Mouse (Mus musculus) thymus, postnatal 25 days (tissue): ENCODE results near the gene Il2ra.
"Not testable (repeated sequence)": the region's sequence is repeated elsewhere in the genome, so short reads cannot be mapped to it uniquely, and the experiment has no call there.

Source experiments
- DNase-seq: peaks from one replicate; pipeline ENCODE4 v3.0.0; 2022

The Il2ra gene

DNA sequence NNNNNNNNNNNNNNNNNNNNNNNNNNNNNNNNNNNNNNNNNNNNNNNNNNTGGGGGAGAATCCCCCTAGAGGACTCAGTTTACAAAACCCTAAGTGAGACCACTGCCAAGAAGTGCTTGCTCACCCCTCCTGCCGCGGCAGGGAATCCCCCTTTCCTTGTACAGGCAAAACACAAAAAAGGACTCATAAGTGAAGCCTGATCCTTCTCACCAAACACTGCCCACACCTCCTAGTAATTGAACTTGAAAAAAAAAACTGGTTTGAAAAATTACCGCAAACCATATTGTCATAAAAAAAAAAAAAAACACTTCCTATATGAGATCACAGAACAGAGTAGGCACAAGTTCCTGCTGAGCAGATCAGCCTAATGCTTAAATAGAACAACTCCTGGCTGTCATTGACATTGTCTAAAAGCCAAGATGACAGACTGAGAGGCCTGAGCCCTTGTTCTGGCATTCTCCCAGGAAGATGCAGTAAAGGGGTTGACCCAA, at the start of gene Il2ra:
Il2ra (plus strand) TSS at position 357 of the 491 bp plus-strand sequence.
- no peak for DNase-seq

DNA sequence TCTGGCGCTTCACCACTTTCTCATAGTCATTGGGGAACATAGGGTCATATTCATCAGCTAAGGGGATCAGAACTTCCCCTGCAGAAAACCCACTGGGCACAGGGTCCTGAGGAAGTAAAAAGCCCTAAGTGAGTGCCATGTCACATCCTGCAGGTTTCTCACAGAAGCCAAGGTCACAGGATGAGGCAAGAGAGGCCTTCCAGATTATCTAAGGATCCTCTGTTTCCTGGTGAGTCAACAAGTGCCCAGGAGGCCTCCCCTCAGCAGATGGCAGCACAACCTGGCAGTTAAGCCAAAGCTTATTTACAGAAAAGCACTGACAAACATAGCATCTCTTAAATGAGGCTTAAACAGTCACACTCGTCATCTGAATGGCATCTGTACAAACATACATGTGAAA, 45.9 kb upstream of the Il2ra start:
- DNase-seq: no peak

- DNase-seq: no peak
Measured at GRCm38 (mm10) chr2:11597906-11598305, 44.7 kb upstream of the Il2ra start.

- DNase-seq: no peak
Measured at GRCm38 (mm10) chr2:11601795-11602194, 40.8 kb upstream of the Il2ra start.

GRCm38 (mm10) chr2:11602506-11603489, 39.8 kb upstream of the Il2ra start:
- peak; percentile 98 for DNase-seq

DNA sequence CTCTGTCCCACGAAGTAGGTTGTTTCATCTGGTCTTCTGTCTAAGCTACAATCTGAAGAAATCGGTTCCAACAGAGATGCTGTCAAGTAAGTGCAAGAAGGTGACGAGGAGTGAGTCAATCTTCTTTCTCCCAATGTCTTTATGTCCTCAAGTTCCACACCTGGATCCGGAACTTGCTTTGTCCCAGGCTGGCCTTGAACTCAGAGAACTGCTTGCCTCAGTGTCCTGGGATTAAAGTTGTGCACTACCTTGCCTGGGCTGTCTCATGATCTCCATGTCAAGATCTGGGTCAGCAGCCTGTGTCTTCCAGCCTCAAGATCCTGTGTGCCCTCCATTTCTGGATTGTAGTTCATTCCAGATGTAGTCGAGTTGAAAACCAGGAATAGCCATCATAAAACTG, 38.6 kb upstream of the Il2ra start, which contains the start of gene Rbm17:
Rbm17 (minus strand) TSS at position 101 of the 400 bp plus-strand sequence.
- DNase-seq: no peak

- DNase-seq: peak; percentile 28
Measured at GRCm38 (mm10) chr2:11604911-11605310, 37.7 kb upstream of the Il2ra start.

DNA sequence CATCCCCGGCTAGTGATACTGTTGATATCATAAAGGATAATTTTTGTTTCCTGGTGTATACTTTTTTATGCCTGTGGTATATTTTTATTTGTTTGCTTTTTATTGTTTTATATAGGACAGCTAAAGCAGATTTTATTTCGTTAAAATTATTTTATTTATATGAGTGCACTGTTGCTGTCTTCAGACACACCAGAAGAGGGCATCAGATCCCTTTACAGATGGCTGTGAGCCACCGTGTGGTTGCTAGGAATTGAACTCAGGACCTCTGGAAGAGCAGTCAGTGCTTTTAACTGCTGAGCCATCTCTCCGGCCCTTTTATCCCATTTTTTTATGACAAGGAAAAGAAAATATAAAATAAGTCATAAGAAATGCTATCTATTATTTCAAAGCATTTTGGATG, 35.9 kb upstream of the Il2ra start:
- DNase-seq: not testable (repeated sequence)

DNA sequence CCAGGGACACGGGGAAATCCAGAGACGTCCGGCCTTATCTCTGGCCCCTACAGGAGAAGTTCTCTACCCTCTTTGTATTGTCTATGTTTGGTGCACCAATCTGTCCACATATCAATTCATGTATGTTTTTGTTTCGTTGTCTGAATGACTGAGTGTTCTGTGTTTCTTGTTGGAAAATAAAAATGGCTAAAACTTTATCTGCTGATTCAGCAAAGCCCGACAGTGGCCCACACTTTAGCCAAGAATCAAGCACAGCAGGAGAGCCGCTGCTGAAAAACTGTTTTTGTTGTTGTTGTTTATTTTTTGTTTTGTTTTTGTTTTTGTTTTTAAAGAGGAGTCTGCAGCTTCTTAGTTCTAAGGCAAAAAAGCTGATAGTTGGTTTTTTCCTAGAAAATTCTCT, 29.7 kb upstream of the Il2ra start:
- DNase-seq: not testable (repeated sequence)

DNA sequence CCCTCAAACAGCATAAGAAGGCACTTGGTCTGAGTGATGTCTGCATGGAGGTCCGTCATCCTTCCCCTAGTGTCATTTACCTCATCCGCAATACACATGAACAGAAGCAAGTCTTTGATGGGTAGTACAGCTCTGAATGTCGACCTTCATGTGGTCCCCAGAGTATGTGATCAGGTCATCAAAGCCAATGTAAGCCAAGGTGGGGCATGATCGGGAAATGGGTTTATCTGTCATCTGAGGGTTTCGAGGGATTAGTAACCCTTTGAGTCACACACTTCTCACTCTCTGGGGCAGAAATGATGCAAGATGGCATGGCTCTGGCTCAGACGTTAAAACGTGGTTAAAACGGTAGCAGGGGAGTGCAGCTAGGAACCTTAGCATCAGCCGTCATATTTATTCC, 25.8 kb upstream of the Il2ra start:
- no peak for DNase-seq

- no peak for DNase-seq
Measured at GRCm38 (mm10) chr2:11619598-11619997, 23.0 kb upstream of the Il2ra start.

DNA sequence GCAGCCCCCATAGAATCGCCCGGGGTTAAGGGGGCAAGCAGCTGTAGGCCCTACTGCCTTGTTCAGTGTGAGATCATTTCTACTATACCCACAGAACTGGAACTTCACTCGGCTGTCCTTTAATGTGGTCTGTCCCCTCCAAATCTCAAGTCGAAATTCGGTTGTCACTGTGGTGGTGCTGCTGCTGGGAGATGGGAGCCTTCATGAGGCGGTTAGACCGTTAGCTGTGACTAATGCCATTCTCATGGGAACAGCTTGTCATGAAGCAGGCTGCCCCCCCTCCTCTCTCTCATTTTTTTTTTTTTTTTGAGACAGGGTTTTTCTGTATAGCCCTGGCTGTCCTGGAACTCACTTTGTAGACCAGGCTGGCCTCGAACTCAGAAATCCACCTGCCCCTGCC, 19.4 kb upstream of the Il2ra start:
- DNase-seq: no peak

GRCm38 (mm10) chr2:11623726-11624125, 18.9 kb upstream of the Il2ra start:
- DNase-seq: no peak

DNA sequence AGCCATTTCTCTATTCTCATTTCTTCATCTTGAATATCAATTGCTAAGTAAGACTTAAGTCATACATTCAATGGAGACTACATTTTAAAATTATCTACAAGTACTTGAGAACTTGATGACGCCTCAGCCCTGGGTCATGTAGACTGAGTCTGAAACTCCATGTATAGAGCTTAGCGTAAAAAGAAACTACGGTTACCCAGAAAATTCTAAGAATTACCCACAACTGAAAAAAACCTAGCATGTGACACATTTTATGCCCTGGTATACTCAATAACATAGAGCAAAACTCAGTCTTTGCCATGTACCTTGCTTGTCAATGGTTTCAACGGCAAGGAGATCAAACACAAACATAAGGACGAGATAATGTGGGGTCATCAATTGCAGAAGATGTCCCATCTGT, 16.7 kb upstream of the Il2ra start, which contains the start of gene Gm17490:
Gm17490 (minus strand) TSS at position 375 of the 400 bp plus-strand sequence.
- no peak for DNase-seq

GRCm38 (mm10) chr2:11635035-11635434, 7.6 kb upstream of the Il2ra start:
- no peak for DNase-seq

- DNase-seq: peak; percentile 62
Measured at GRCm38 (mm10) chr2:11635471-11636137, 7.0 kb upstream of the Il2ra start.

DNA sequence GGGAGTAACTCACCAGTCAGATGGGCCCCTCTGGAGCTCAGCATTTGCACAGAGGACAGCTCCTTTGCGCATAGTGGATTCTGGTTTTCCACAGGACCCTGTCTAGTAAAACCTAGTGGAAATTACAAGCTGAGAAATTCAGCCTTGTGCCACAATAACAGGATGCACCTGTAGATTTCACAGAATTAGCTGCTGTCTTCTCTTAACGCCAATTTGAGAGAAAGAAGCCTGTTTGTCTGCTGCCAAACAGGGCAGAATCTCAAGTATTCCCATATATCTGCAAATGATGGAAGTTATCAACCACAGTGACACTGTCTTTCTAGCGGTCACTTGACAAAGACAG, 6.5 kb upstream of the Il2ra start:
- DNase-seq: peak; percentile 54

DNA sequence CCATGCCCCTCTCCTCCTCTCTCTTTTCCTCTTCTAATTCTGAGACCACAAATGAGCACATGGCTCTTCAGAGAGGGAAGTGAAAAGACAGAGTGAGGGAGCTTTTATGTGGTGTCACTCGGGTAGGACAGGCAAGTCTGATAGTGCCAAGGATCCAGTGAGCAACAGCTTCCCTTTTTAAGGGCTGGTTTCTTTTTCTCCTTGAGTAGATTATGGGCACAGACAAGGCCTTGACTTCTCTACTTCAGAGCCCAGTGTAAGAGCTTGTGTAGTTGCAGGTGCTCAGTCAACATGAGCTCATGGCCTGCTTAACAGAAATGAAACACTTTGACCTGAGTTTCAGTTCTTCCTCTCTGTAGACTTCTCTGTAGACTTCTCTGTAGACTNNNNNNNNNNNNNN, 5.5 kb upstream of the Il2ra start:
- DNase-seq: peak; percentile 61

GRCm38 (mm10) chr2:11644057-11644456, 1.4 kb downstream of the Il2ra start:
- no peak for DNase-seq

- DNase-seq: no peak
Measured at GRCm38 (mm10) chr2:11645297-11645696, 2.7 kb downstream of the Il2ra start.

GRCm38 (mm10) chr2:11651476-11651875, 8.9 kb downstream of the Il2ra start:
- DNase-seq: no peak

DNA sequence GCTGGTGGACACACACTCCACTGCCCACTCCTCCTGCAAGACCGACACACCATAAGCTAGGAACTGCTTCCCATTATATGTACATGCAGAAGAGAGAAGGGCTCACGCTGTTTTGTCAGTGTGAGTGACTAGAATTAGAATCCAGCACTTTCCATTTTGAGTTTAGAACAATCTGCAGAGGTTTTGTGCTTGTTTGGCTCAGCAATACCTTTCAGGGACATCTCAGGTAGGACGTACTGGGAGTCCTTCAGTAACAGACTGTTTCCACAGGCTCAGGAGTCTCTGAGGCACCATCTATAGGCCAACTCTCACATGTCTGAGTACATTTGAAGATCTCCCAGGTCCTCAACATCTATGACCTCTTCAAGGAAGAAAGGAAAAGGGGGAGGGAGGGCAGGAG, 9.6 kb downstream of the Il2ra start:
- no peak for DNase-seq

GRCm38 (mm10) chr2:11652780-11653179, 10.2 kb downstream of the Il2ra start:
- no peak for DNase-seq

DNA sequence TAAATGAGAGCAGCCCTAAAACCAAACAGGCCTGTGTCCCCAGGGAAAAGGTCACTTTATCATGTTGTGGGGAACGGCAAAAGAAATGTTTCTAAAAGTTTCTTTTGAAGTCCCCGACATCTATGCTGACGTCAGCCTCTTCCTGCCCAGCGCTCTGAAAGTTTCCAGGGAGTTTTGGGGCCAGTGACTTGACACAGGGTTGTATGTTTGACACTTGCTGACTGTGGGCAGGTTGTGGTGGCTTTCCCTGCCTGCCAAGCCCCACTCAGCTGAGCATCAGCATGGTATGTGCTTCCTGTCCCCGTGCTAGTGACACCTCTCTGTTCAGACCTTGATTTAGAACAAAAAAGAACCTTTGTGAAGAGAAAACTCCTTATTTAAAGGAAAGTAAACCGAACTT, 10.7 kb downstream of the Il2ra start:
- DNase-seq: peak; percentile 68
